18 mouse cellular contexts compared by ENCODE assay signal in the genomic region with DNA sequence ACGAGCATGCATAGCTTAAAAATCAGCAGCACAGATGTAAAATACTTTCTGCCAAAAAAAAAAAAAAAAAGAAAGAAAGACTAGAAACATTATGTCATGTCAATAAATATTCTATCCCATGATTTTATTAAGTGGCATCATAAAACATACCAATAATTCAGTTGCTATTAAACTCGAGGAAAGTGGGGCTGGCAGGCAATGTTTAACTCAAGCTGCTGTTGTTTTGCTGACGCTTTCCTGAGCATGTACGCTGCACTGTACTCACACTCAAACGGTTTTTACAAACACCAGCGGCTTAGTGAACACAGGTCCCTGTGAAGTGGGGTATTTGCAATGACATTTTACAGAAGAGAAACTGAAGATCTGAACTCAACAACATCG. TPM values are rescaled to one million over a fixed set of nuclear protein-coding genes. Genes with fewer than 3 reads are reported as not detected.
DNase-seq lines count a peak whose midpoint lies in the region; ATAC-seq and TF ChIP-seq lines count a peak whose summit lies in the region.
"Had no signal": no experiment of that assay in that cellular context is flagged by ENCODE, and none has a peak within 500 bp of the region (broad histone marks: within the 10 kb centered on the region; RNA-seq: fewer than 3 reads in every experiment).

No protein-coding gene starts in this region.

- WGBS in kidney, adult 2 months, result 42% methylated on average over 7 of the region's 7 CpGs
- 47% methylated on average over 7 of the region's 7 CpGs for WGBS in kidney, embryonic 16.5 days
- 38% methylated on average over 7 of the region's 7 CpGs for WGBS in kidney, postnatal 0 days
- 46% methylated on average over 7 of the region's 7 CpGs for WGBS in hindbrain, embryonic 14.5 days

- H3K27me3 ChIP-seq in kidney, adult 2 months (replicated peaks; ENCODE audit: control insufficient read depth, insufficient read depth, low read length), result no peaks in the 10 kb centered on the region
- H3K27me3 ChIP-seq in kidney, embryonic 16.5 days (ENCODE audit: insufficient read depth, low read length), result peaks cover 12% of the 10 kb centered on the region
- no peaks in the 10 kb centered on the region; the same call in 1 of the 2 replicates for H3K27me3 ChIP-seq in kidney, postnatal 0 days (ENCODE audit: insufficient read depth, low read length)
- H3K27me3 ChIP-seq in hindbrain, embryonic 14.5 days (ENCODE audit: control insufficient read depth, insufficient read depth, low read length), result no peaks in the 10 kb centered on the region
- H3K27me3 ChIP-seq: embryonic facial prominence, embryonic 12.5 days; embryonic facial prominence, embryonic 15.5 days; hindbrain, embryonic 12.5 days; Patski had no signal

- TF ChIP-seq POLR2A in kidney, adult 2 months (IDR thresholded peaks at IDR 0.05; ENCODE audit: low read depth, low read length), result no peak

- no peaks in the 10 kb centered on the region for H3K36me3 ChIP-seq in kidney, adult 2 months (ENCODE audit: control insufficient read depth, insufficient read depth, low read length)
- H3K36me3 ChIP-seq in kidney, embryonic 16.5 days (ENCODE audit: insufficient read depth, low read length), result no peaks in the 10 kb centered on the region
- H3K36me3 ChIP-seq in kidney, postnatal 0 days (ENCODE audit: insufficient read depth, low read length), result no peaks in the 10 kb centered on the region
- no peaks in the 10 kb centered on the region for H3K36me3 ChIP-seq in hindbrain, embryonic 14.5 days (replicated peaks; ENCODE audit: control insufficient read depth, insufficient read depth)
- H3K36me3 ChIP-seq: embryonic facial prominence, embryonic 12.5 days; embryonic facial prominence, embryonic 15.5 days; hindbrain, embryonic 12.5 days had no signal

- DNase-seq in kidney, adult 2 months, result peak; percentile 40
- DNase-seq in kidney, adult 18-20 months, result no peak
- no peak for DNase-seq in kidney, adult 8-10 months
- peak; percentile 68 for DNase-seq in kidney, postnatal 0 days (ENCODE audit: low spot score)
- peak; percentile 27 to 29 for DNase-seq in kidney, postnatal 36 days
- DNase-seq in hindbrain, embryonic 14.5 days (ENCODE audit: low spot score), result no peak
- no peak for DNase-seq in left cerebral cortex, adult 8-10 months (ENCODE audit: low spot score in 2 of 2)
- DNase-seq: cerebellum, adult 18-20 months; cerebellum, adult 9-10 months; cerebellum, postnatal 25 days; forebrain, postnatal 0 days; gastrocnemius, postnatal 14 days had no signal

- H3K9ac ChIP-seq in kidney, embryonic 16.5 days (replicated peaks; ENCODE audit: low read length), result no peak overlapping the region
- no peak overlapping the region for H3K9ac ChIP-seq in kidney, postnatal 0 days (ENCODE audit: low read depth, low read length)
- H3K9ac ChIP-seq in hindbrain, embryonic 14.5 days, result no peak overlapping the region
- H3K9ac ChIP-seq: embryonic facial prominence, embryonic 12.5 days; embryonic facial prominence, embryonic 15.5 days; forebrain, postnatal 0 days; hindbrain, embryonic 12.5 days had no signal

- no peaks in the 10 kb centered on the region for H3K9me3 ChIP-seq in kidney, embryonic 16.5 days (ENCODE audit: low read length)
- H3K9me3 ChIP-seq in kidney, postnatal 0 days (replicated peaks; ENCODE audit: low read length), result no peaks in the 10 kb centered on the region
- no peaks in the 10 kb centered on the region for H3K9me3 ChIP-seq in hindbrain, embryonic 14.5 days (ENCODE audit: control insufficient read depth, low read length)
- H3K9me3 ChIP-seq: embryonic facial prominence, embryonic 12.5 days; embryonic facial prominence, embryonic 15.5 days; hindbrain, embryonic 12.5 days had no signal

- H3K4me3 ChIP-seq in kidney, adult 2 months (ENCODE audit: insufficient read depth, low read depth, low read length), result no peak overlapping the region
- no peak overlapping the region for H3K4me3 ChIP-seq in kidney, embryonic 16.5 days (ENCODE audit: low read length)
- H3K4me3 ChIP-seq in kidney, postnatal 0 days (replicated peaks; ENCODE audit: low read depth, low read length), result no peak overlapping the region
- H3K4me3 ChIP-seq in hindbrain, embryonic 14.5 days (replicated peaks; ENCODE audit: low read length), result no peak overlapping the region
- H3K4me3 ChIP-seq: embryonic facial prominence, embryonic 12.5 days; embryonic facial prominence, embryonic 15.5 days; hindbrain, embryonic 12.5 days had no signal

- H3K27ac ChIP-seq in kidney, adult 2 months (ENCODE audit: insufficient read depth, low read depth, low read length), result no peak overlapping the region; the same call in 1 of the 2 replicates
- 0 out of 2 replicates have a peak overlapping the region, but pooled peaks have one; percentile 15 for H3K27ac ChIP-seq in kidney, embryonic 16.5 days (ENCODE audit: low read length)
- H3K27ac ChIP-seq in kidney, postnatal 0 days, result peak overlapping the region; percentile 62; the same call in 1 of the 2 replicates
- no peak overlapping the region for H3K27ac ChIP-seq in hindbrain, embryonic 14.5 days
- H3K27ac ChIP-seq: embryonic facial prominence, embryonic 12.5 days; hindbrain, embryonic 12.5 days had no signal

- no peak for TF ChIP-seq CTCF in kidney, adult 2 months (conservative IDR thresholded peaks at IDR 0.05; ENCODE audit: insufficient read depth, insufficient read length, low read depth, low read length)
- no peak for TF ChIP-seq CTCF in kidney, postnatal 0 days (IDR thresholded peaks at IDR 0.05; ENCODE audit: low read depth)

- no peak overlapping the region for H3K4me2 ChIP-seq in kidney, embryonic 16.5 days (replicated peaks; ENCODE audit: low read depth, low read length)
- H3K4me2 ChIP-seq in kidney, postnatal 0 days (ENCODE audit: low read length), result no peak overlapping the region
- no peak overlapping the region for H3K4me2 ChIP-seq in hindbrain, embryonic 14.5 days (replicated peaks)
- H3K4me2 ChIP-seq: embryonic facial prominence, embryonic 12.5 days; embryonic facial prominence, embryonic 15.5 days; hindbrain, embryonic 12.5 days had no signal

- ATAC-seq in kidney, embryonic 16.5 days (ENCODE audit: low FRiP score, low TSS enrichment), result no peak
- ATAC-seq in kidney, postnatal 0 days (replicated peaks; ENCODE audit: low FRiP score, low read depth), result no peak
- no peak for ATAC-seq in hindbrain, embryonic 14.5 days (ENCODE audit: low FRiP score)
- ATAC-seq: forebrain, embryonic 14.5 days had no signal

- H3K4me1 ChIP-seq in kidney, adult 2 months (ENCODE audit: control insufficient read depth, insufficient read depth, low read length), result peaks cover 11% of the 10 kb centered on the region
- peaks cover 18% of the 10 kb centered on the region for H3K4me1 ChIP-seq in kidney, embryonic 16.5 days (ENCODE audit: insufficient read depth, low read length)
- H3K4me1 ChIP-seq in kidney, postnatal 0 days (replicated peaks; ENCODE audit: insufficient read depth, low read length), result no peaks in the 10 kb centered on the region
- H3K4me1 ChIP-seq in hindbrain, embryonic 14.5 days (replicated peaks; ENCODE audit: control insufficient read depth, insufficient read depth, low read length), result peaks cover 9% of the 10 kb centered on the region; the same call in 1 of the 2 replicates

RNA-seq across cellular contexts. Expression of a gene that starts 30.7 kb away (rescaled TPM):
- 3.3 TPM in 2 replicates for polyA plus RNA-seq in kidney, adult 2 months (2012; rRNA removed)
- 26.7 and 27.1 TPM in 2 replicates for polyA plus RNA-seq in kidney, embryonic 16.5 days (2015; fragmentation: Nextera tagmentation; extraction: Ambion mirVana)
- 16.1 and 19.4 TPM in 2 replicates for polyA plus RNA-seq in kidney, postnatal 0 days (2015; fragmentation: Nextera tagmentation; extraction: Ambion mirVana)
- polyA plus RNA-seq in hindbrain, embryonic 14.5 days (2014; fragmentation: Nextera tagmentation; extraction: Ambion mirVana), result 25.2 and 27.0 TPM in 2 replicates
- 1 to 10 TPM; 6.2 to 9.9 (median 7.2) TPM for total RNA-seq in left cerebral cortex, adult 8-10 months (2022)

Comparison
In these comparisons a context has a peak if more than half of its experiments do, and no peak if none do; other contexts are left out.
1. DNase-seq: peak in kidney, adult 2 months (single experiment), kidney, postnatal 0 days (single experiment) and kidney, postnatal 36 days (2 of 2); none in kidney, adult 18-20 months (single experiment), kidney, adult 8-10 months (0 of 2), hindbrain, embryonic 14.5 days (single experiment) and left cerebral cortex, adult 8-10 months (0 of 2).
2. H3K27ac ChIP-seq: peak in kidney, embryonic 16.5 days (single experiment) and kidney, postnatal 0 days (single experiment); none in kidney, adult 2 months (single experiment) and hindbrain, embryonic 14.5 days (single experiment).